Mouse (Mus musculus): Measurements from ENCODE around the gene Pepd. TPM values are rescaled to one million over a fixed set of nuclear protein-coding genes. Genes with fewer than 3 reads are reported as not detected.

The Pepd gene
- polyA plus RNA-seq, 1 experiment: 39.3 TPM

GRCm38 (mm10) chr7:34929614-34930262 is 17.6 kb downstream of the Pepd start:
- peaks cover 1% of the 10 kb centered on the region; the same call in 1 of the 2 replicates for H3K4me1 ChIP-seq (ENCODE audit: control insufficient read depth, insufficient read depth, low read length)
- no peak overlapping the region for H3K27ac ChIP-seq (ENCODE audit: insufficient read depth, low read length)
- no peak overlapping the region for H3K4me3 ChIP-seq (ENCODE audit: insufficient read depth, low read length)
- TF ChIP-seq POLR2A (IDR thresholded peaks at IDR 0.05; ENCODE audit: extremely low read depth, insufficient read depth, low read length) (no peak), CTCF (IDR thresholded peaks at IDR 0.05; ENCODE audit: extremely low read depth, insufficient read depth, low read length) (no peak)

- Histone ChIP-seq H3K4me1 (ENCODE audit: control insufficient read depth, insufficient read depth, low read length) (peaks cover 1% of the 10 kb centered on the region; the same call in 1 of the 2 replicates), H3K4me3 (ENCODE audit: insufficient read depth, low read length) (no peak overlapping the region), H3K27ac (ENCODE audit: insufficient read depth, low read length) (no peak overlapping the region)
- no peak for TF ChIP-seq POLR2A (IDR thresholded peaks at IDR 0.05; ENCODE audit: extremely low read depth, insufficient read depth, low read length)
- TF ChIP-seq CTCF (IDR thresholded peaks at IDR 0.05; ENCODE audit: extremely low read depth, insufficient read depth, low read length): no peak
Measured at GRCm38 (mm10) chr7:34930263-34930757, 18.1 kb downstream of the Pepd start.

- peaks cover 1% of the 10 kb centered on the region; the same call in 1 of the 2 replicates for H3K4me1 ChIP-seq (ENCODE audit: control insufficient read depth, insufficient read depth, low read length)
- no peak overlapping the region for H3K4me3 ChIP-seq (ENCODE audit: insufficient read depth, low read length)
- no peak for TF ChIP-seq POLR2A (IDR thresholded peaks at IDR 0.05; ENCODE audit: extremely low read depth, insufficient read depth, low read length)
- no peak for TF ChIP-seq CTCF (IDR thresholded peaks at IDR 0.05; ENCODE audit: extremely low read depth, insufficient read depth, low read length)
- H3K27ac ChIP-seq (ENCODE audit: insufficient read depth, low read length): no peak overlapping the region
Measured at GRCm38 (mm10) chr7:34932631-34933030, 20.5 kb downstream of the Pepd start.

GRCm38 (mm10) chr7:34933142-34933541 is 21.0 kb downstream of the Pepd start:
- Histone ChIP-seq H3K27ac (ENCODE audit: insufficient read depth, low read length) (no peak overlapping the region), H3K4me1 (ENCODE audit: control insufficient read depth, insufficient read depth, low read length) (peaks cover 1% of the 10 kb centered on the region; the same call in 1 of the 2 replicates), H3K4me3 (ENCODE audit: insufficient read depth, low read length) (no peak overlapping the region)
- TF ChIP-seq CTCF (IDR thresholded peaks at IDR 0.05; ENCODE audit: extremely low read depth, insufficient read depth, low read length) (no peak), POLR2A (IDR thresholded peaks at IDR 0.05; ENCODE audit: extremely low read depth, insufficient read depth, low read length) (no peak)

GRCm38 (mm10) chr7:34936347-34936746 is 24.2 kb downstream of the Pepd start:
- no peak overlapping the region for H3K4me3 ChIP-seq (ENCODE audit: insufficient read depth, low read length)
- TF ChIP-seq CTCF (IDR thresholded peaks at IDR 0.05; ENCODE audit: extremely low read depth, insufficient read depth, low read length) (no peak), POLR2A (IDR thresholded peaks at IDR 0.05; ENCODE audit: extremely low read depth, insufficient read depth, low read length) (no peak)
- no peak overlapping the region for H3K27ac ChIP-seq (ENCODE audit: insufficient read depth, low read length)
- H3K4me1 ChIP-seq (ENCODE audit: control insufficient read depth, insufficient read depth, low read length): peaks cover 3% of the 10 kb centered on the region; the same call in 1 of the 2 replicates

- TF ChIP-seq POLR2A (IDR thresholded peaks at IDR 0.05; ENCODE audit: extremely low read depth, insufficient read depth, low read length) (no peak), CTCF (IDR thresholded peaks at IDR 0.05; ENCODE audit: extremely low read depth, insufficient read depth, low read length) (no peak)
- H3K27ac ChIP-seq (ENCODE audit: insufficient read depth, low read length): no peak overlapping the region
- no peak overlapping the region for H3K4me3 ChIP-seq (ENCODE audit: insufficient read depth, low read length)
- H3K4me1 ChIP-seq (ENCODE audit: control insufficient read depth, insufficient read depth, low read length): peaks cover 2% of the 10 kb centered on the region; the same call in 1 of the 2 replicates
Measured at GRCm38 (mm10) chr7:34938636-34939261, 26.6 kb downstream of the Pepd start.

GRCm38 (mm10) chr7:34939262-34939951 is 27.2 kb downstream of the Pepd start:
- Histone ChIP-seq H3K27ac (ENCODE audit: insufficient read depth, low read length) (peak overlapping the region; percentile 55; the same call in 1 of the 2 replicates), H3K4me1 (ENCODE audit: control insufficient read depth, insufficient read depth, low read length) (peaks cover 2% of the 10 kb centered on the region; the same call in 1 of the 2 replicates), H3K4me3 (ENCODE audit: insufficient read depth, low read length) (no peak overlapping the region)
- no peak for TF ChIP-seq POLR2A (IDR thresholded peaks at IDR 0.05; ENCODE audit: extremely low read depth, insufficient read depth, low read length)
- TF ChIP-seq CTCF (IDR thresholded peaks at IDR 0.05; ENCODE audit: extremely low read depth, insufficient read depth, low read length): no peak

GRCm38 (mm10) chr7:34939952-34940312 is 27.8 kb downstream of the Pepd start:
- Histone ChIP-seq H3K27ac (ENCODE audit: insufficient read depth, low read length) (peak overlapping the region; percentile 55; the same call in 1 of the 2 replicates), H3K4me3 (ENCODE audit: insufficient read depth, low read length) (no peak overlapping the region), H3K4me1 (ENCODE audit: control insufficient read depth, insufficient read depth, low read length) (peaks cover 2% of the 10 kb centered on the region; the same call in 1 of the 2 replicates)
- TF ChIP-seq POLR2A (IDR thresholded peaks at IDR 0.05; ENCODE audit: extremely low read depth, insufficient read depth, low read length): no peak

GRCm38 (mm10) chr7:34943581-34944123 is 31.5 kb downstream of the Pepd start:
- no peak for TF ChIP-seq POLR2A (IDR thresholded peaks at IDR 0.05; ENCODE audit: extremely low read depth, insufficient read depth, low read length)
- peak; percentile 16; the same call in 1 of the 2 replicates for TF ChIP-seq CTCF (IDR thresholded peaks at IDR 0.05; ENCODE audit: extremely low read depth, insufficient read depth, low read length)
- H3K4me3 ChIP-seq (ENCODE audit: insufficient read depth, low read length): no peak overlapping the region
- peaks cover 2% of the 10 kb centered on the region; the same call in 1 of the 2 replicates for H3K4me1 ChIP-seq (ENCODE audit: control insufficient read depth, insufficient read depth, low read length)
- no peak overlapping the region for H3K27ac ChIP-seq (ENCODE audit: insufficient read depth, low read length)

Measured in cortical plate, adult 2 months (tissue).